Mouse (Mus musculus): ENCODE results near the gene Casp6. TPM values are rescaled to one million over a fixed set of nuclear protein-coding genes. Genes with fewer than 3 reads are reported as not detected.

The Casp6 gene
- total RNA-seq (2021) = 10 to 100 TPM; 16.2 to 20.0 TPM
- long read RNA-seq, experiment 1, transcript Casp6-201 (7 exons, 1,456 nt) = major isoform, 30 of 35 reads
- long read RNA-seq, experiment 1, partial matches to known transcripts = 1 of 35 reads
- long read RNA-seq, experiment 1, other reads (novel, unspliced or antisense) = 1 of 35 reads
- long read RNA-seq, experiment 2, transcript Casp6-201 (7 exons, 1,456 nt) = major isoform, 20 of 25 reads
- long read RNA-seq, experiment 2, partial matches to known transcripts = 0 of 25 reads
- long read RNA-seq, experiment 2, other reads (novel, unspliced or antisense) = 1 of 25 reads

DNA sequence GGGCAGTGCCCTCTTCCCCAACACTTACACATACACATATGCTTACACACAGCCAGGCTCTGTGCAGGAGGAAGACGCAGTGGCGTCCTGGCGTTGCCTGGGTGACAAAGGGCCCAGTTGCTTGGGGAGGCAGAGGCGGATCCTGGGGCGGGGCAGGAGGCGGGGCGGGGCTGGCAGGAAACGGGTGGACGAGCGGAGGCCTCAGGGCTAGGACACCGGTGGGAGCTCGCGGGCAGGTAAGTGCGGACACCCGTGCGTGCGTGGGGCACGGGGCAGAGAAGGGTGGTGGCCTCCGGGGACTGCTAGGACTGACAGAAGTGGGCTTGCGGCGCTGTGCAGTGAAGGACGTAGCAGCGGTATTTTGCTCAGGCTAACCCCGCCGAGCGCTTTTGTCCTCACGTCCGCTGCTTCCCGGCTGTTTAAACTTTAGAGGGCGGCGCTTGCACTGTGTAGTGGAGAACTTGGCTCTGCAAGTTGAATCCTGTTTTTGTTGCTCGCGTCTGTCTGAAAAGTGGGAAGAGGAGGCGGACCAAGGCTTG lies at the start of gene Casp6:
TSS of gene Casp6 (plus strand) at position 155 of the 539 bp plus-strand sequence.
- peak; percentile 84 to 85 for DNase-seq

DNA sequence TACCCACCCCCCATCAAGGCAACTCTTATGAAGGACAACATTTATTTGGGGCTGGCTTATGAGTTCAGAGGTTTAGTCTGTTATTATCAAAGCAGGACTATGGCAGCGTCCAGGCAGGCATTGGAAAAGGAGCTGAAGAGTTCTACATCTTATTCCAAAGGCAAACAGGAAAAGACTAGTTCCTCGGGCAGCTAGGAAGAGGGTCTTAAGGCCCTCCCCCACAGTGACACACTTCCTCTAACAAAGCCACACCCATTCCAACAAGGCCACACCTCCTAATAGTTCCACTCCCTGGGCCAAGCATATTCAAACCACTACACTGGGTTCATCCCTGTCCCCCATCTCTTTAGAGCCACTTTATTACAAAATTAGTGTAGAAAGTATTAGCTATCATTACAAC lies 38.6 kb upstream of the Casp6 start:
- intact Hi-C loops (cut with DNase I) = loop anchor here (5.0 kb wide), 1 partner anchor 215 kb away; no protein-coding TSS in a partner anchor
- DNase-seq = no peak

More for the DNA sequence above, at the start of gene Casp6:
- intact Hi-C loops (cut with DNase I) = loop anchor here (5.0 kb wide), 2 partner anchors 69 to 161 kb away; partner anchors contain the start of genes Gar1 and Sec24b

DNA sequence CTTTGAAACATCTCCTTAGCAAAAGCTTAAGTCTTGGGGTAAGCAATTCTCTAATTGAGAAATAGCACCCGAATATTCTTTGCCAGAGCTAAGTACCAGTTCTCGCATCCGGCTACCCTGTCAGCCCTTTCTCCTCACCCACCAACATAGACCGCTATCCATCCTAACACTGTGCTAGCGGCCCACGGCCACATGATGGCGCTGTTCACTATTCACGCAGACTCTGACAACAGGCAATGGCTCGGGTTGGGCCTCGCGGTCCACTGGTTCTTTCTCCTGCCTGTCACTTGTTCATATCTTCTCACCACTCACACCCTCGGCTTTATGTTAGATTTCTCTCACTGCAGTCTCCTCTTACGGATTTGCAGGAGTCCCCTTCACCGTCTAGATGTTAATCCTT lies 37.5 kb upstream of the Casp6 start:
- intact Hi-C loops (cut with DNase I) = loop anchor here (5.0 kb wide), 1 partner anchor 214 kb away; no protein-coding TSS in a partner anchor
- peak; percentile 36 to 62 for DNase-seq

DNA sequence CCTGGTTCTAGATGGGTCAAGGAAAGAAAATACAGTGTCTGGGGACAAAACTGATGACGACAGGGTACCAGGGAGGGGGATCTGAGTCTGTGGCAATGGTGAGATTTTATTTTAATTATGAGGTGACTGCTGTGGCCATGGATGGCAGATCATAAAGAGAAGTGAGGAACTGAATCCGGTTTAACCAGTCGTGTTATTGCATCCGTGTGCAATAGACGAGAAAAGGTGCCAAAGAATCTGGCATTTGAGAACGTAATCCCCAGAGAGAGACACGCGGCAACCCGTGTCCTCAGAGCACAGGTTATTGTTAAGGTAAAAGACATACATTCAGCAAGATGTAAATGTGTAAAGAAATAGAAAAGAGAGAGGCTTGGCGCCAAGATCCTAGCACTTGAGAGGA lies 23.9 kb upstream of the Casp6 start:
- no peak for DNase-seq
- intact Hi-C loops (cut with DNase I) = no loop called here

- peak; percentile 95 to 96 for DNase-seq
- intact Hi-C loops (cut with DNase I) = loop anchor here (2.0 kb wide), 1 partner anchor 48 kb away; the partner anchor contains the start of gene Gar1
Observed at GRCm38 (mm10) chr3:129878405-129879021, 22.7 kb upstream of the Casp6 start, which contains the start of gene Pla2g12a. TSS of gene Pla2g12a (plus strand) at chr3:129878606.

GRCm38 (mm10) chr3:129879131-129879757 lies 22.0 kb upstream of the Casp6 start:
- intact Hi-C loops (cut with DNase I) = loop anchor here (2.0 kb wide), 1 partner anchor 48 kb away; the partner anchor contains the start of gene Gar1
- DNase-seq = peak; percentile 25 to 37

GRCm38 (mm10) chr3:129879913-129880312 lies 21.3 kb upstream of the Casp6 start:
- intact Hi-C loops (cut with DNase I) = loop anchor here (2.0 kb wide), 1 partner anchor 49 kb away; the partner anchor contains the start of gene Gar1
- no peak for DNase-seq

- no peak for DNase-seq
- intact Hi-C loops (cut with DNase I) = no loop called here
Observed at GRCm38 (mm10) chr3:129880925-129881593, 20.2 kb upstream of the Casp6 start.

- intact Hi-C loops (cut with DNase I) = no loop called here
Observed at GRCm38 (mm10) chr3:129885577-129885976, 15.6 kb upstream of the Casp6 start.

DNA sequence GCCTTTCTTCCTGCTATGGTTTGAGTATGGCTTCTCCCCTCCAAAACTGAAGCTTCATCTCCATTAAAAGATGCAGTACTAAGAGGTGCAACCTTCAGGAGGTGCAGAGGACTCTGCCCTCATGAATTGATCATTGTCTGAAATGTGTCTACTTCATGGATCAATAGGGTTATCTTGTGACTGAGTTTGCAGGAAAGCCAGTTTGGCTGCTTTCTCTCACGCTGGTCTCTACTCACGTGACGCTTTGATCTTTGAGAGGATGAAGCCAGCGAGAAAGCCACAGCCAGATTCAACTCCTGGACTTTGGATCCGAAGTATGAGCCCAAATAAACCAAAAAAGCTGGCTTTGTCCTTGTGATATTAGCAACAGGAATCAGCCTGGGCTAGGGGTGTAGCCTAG lies 14.8 kb upstream of the Casp6 start:
- no peak for DNase-seq
- intact Hi-C loops (cut with DNase I) = no loop called here

More at GRCm38 (mm10) chr3:129885577-129885976, 15.6 kb upstream of the Casp6 start:
- no peak for DNase-seq

DNA sequence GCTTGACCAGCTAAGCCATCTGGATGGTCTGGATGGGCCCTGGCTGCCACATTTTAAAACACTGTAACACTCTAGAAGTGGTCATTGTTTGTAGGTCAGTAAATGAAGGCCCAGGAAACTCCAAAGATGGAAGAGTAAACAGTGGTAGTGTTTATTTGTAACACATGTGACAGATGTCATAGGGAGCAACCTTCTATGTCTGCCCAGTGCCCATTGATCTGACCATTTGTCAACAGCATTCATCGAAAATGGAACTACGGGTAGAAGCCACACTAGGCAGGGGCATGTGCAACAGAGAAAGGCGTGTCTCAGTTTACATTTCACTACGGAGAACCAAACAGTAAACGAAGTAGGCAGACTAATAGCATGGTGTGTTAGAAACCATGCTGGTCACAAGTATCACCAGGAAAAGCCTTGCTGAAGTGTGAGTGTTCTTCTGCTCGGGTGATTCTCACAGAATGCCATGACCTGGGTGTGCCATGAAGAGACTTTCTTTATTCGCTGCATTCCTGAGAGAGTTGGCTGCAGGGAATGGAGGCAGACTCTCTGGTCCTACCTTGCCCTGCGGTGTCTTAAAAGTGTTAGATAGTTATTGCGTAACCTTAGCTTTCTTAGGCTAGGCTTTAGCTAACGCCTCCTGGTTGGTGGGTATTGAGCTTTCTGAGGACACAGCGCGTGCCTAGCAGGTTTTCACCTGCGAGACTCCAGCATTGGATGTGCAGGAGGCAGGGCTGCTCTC lies 13.3 kb upstream of the Casp6 start:
- intact Hi-C loops (cut with DNase I) = no loop called here
- no peak for DNase-seq

DNA sequence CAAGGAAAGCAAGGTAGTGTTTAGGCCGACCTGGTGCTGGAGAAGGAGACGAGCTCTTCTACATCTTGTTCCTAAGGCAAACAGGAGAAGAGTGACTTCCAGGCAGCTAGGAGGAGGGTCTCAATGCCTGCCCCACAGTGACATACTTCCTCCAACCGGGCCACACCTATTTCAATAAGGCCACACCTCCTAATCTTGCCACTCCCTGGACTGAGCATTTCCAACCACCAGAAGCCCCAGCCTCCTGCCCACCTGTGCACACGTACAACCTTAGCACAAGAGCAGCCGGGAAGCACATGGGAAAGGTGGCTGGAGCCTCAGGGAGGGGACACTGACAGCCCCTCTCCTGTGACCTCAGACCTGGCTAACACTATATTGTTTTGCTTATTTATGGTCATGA lies 9.2 kb upstream of the Casp6 start:
- intact Hi-C loops (cut with DNase I) = no loop called here
- DNase-seq = no peak

DNA sequence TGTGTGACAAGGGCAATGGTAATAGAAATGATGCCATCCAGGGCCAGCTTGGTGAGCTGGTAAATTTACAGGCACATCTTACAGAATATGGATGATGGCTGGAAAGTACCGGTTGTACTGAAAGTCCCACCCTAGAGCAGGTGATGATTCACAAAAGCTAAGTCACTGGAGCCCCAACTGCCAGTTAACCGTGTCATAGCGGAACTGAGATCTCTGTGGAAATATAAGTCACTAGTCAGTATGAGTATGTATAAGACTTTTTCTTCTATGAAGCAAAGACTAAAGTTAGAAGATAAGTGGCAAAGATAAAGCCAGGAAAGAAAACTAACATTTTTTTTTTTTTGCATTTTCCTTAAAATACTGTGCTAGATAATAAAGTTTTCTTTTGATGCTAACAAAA lies 8.1 kb upstream of the Casp6 start:
- DNase-seq = no peak
- intact Hi-C loops (cut with DNase I) = no loop called here

GRCm38 (mm10) chr3:129896591-129896990 lies 4.6 kb upstream of the Casp6 start:
- DNase-seq = no peak

GRCm38 (mm10) chr3:129898886-129899285 lies 2.3 kb upstream of the Casp6 start:
- intact Hi-C loops (cut with DNase I) = no loop called here
- DNase-seq = no peak

More at GRCm38 (mm10) chr3:129896591-129896990, 4.6 kb upstream of the Casp6 start:
- intact Hi-C loops (cut with DNase I) = no loop called here

DNA sequence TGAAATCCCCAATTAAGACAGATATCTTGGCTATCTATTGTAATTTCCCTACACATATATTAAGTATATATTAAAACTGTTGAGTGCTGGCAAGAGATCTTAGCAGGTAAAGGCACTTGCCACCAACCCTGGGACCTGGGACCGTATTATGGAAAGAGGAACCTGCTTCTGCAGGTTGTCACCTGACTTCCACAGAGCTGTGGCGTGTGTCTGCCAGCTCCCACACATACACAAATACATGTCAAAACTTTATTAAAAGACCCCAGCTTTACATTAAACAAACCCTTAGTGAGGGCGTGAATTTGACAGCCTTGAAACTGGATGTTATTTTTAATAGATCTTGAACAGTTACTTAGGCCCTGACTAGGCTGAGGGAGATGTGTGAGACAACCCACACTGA lies 2.1 kb downstream of the Casp6 start:
- intact Hi-C loops (cut with DNase I) = loop anchor here (5.0 kb wide), 2 partner anchors 71 to 159 kb away; partner anchors contain the start of genes Gar1 and Sec24b
- DNase-seq = no peak

GRCm38 (mm10) chr3:129903866-129904265 lies 2.6 kb downstream of the Casp6 start:
- intact Hi-C loops (cut with DNase I) = loop anchor here (5.0 kb wide), 2 partner anchors 72 to 158 kb away; partner anchors contain the start of genes Gar1 and Sec24b
- no peak for DNase-seq

GRCm38 (mm10) chr3:129904381-129905132 lies 3.3 kb downstream of the Casp6 start:
- no peak for DNase-seq
- intact Hi-C loops (cut with DNase I) = loop anchor here (5.0 kb wide), 2 partner anchors 72 to 158 kb away; partner anchors contain the start of genes Gar1 and Sec24b

Measured in heart, postnatal 14 days (tissue).